Mouse (Mus musculus): ENCODE data around the gene Rhox4a2. TPM values are rescaled to one million over a fixed set of nuclear protein-coding genes. Genes with fewer than 3 reads are reported as not detected.
"Not testable (repeated sequence)": the region's sequence is repeated elsewhere in the genome, so short reads cannot be mapped to it uniquely, and the experiment has no call there.

Gene Rhox4a2
- polyA plus RNA-seq (2015; fragmentation: Nextera tagmentation; extraction: Ambion mirVana): not detected in 2 replicates

GRCm38 (mm10) chrX:37390548-37390947, at the start of gene Rhox4a2:
Gene Rhox4a2 (plus strand): TSS chrX:37390848.
- not testable (repeated sequence) for H3K9me3 ChIP-seq; H3K4me1 ChIP-seq; H3K36me3 ChIP-seq; ATAC-seq (replicated peaks); H3K4me3 ChIP-seq; H3K4me2 ChIP-seq (replicated peaks); H3K27me3 ChIP-seq; H3K27ac ChIP-seq (replicated peaks); H3K9ac ChIP-seq (replicated peaks)
- WGBS: 97% methylated on average over 9 of the region's 16 CpGs

DNA sequence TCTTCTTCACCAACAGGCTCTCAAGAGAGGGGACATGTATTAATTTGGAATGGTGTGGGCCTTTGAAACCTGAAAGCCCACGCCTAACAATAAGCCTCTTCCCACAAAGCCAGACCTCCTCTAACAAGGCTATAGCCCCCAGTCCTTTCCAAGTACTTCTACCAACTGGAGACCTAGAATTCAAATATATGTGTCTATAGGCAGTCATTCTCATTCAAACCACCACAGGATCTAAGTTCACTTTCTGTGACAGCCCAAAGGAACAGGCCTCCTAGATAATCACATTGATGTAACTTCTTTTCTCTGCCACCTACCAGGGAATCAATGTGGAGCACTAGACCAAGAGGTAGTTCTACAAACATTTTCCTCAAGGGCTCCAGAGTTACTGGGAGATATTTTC, 10.9 kb upstream of the Rhox4a2 start, which contains the start of gene Rhox3a2:
Gene Rhox3a2, plus strand, starts transcription at position 301 of the 400 bp plus-strand sequence.
- H3K36me3 ChIP-seq; H3K27ac ChIP-seq (replicated peaks); ATAC-seq (replicated peaks); H3K9me3 ChIP-seq; H3K4me3 ChIP-seq; H3K4me1 ChIP-seq; H3K27me3 ChIP-seq; H3K4me2 ChIP-seq (replicated peaks); H3K9ac ChIP-seq (replicated peaks): not testable (repeated sequence)
- no CpG with 5 or more reads among the region's 1 CpGs for WGBS

- not testable (repeated sequence) for H3K9me3 ChIP-seq; H3K27ac ChIP-seq (replicated peaks); H3K9ac ChIP-seq (replicated peaks); H3K4me1 ChIP-seq; H3K36me3 ChIP-seq; H3K4me2 ChIP-seq (replicated peaks); ATAC-seq (replicated peaks); H3K27me3 ChIP-seq; H3K4me3 ChIP-seq
- no CpG with 5 or more reads among the region's 9 CpGs for WGBS
Measured at GRCm38 (mm10) chrX:37411767-37412166, 21.1 kb downstream of the Rhox4a2 start, which contains the start of gene Rhox2b. Gene Rhox2b (plus strand): TSS chrX:37412067.

DNA sequence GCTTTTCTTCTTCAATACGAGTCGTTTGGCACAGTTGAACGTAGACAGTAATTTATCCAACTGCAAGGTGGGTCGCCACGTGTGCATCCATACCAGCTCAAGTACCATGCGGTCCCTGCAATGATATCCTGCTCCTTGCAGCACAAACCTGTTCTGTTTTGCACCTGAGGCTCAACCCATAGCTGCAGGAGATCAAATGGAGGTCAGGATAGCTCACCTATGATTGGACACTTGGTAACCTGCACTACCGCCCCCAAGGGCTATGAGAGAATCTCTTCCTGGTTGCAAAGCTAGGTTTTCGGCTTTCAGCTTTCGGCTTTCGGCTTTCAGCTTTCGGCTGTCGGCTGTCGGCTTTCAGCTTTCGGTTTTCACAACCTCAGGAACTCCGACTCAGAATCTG, 41.5 kb downstream of the Rhox4a2 start, which contains the start of gene Rhox4b:
Gene Rhox4b, plus strand, starts transcription at position 301 of the 400 bp plus-strand sequence.
- H3K9me3 ChIP-seq: not testable (repeated sequence)

More for the DNA sequence above, 41.5 kb downstream of the Rhox4a2 start, which contains the start of gene Rhox4b:
- 86% methylated on average over 14 of the region's 15 CpGs for WGBS
- not testable (repeated sequence) for H3K4me3 ChIP-seq; H3K36me3 ChIP-seq; H3K27ac ChIP-seq (replicated peaks); H3K27me3 ChIP-seq; H3K4me1 ChIP-seq; H3K4me2 ChIP-seq (replicated peaks); ATAC-seq (replicated peaks); H3K9ac ChIP-seq (replicated peaks)

Other genes with a start within 250 kb of the Rhox4a2 start
- gene Akap14, start 222.0 kb upstream of the Rhox4a2 start, polyA plus RNA-seq (2015; fragmentation: Nextera tagmentation; extraction: Ambion mirVana): 0.20 and 0.22 TPM in 2 replicates
- 449 and 519 TPM in 2 replicates for gene Ndufa1, start 199.7 kb upstream of the Rhox4a2 start, polyA plus RNA-seq (2015; fragmentation: Nextera tagmentation; extraction: Ambion mirVana)
- 14.3 and 15.9 TPM in 2 replicates for gene Rnf113a1, start 199.6 kb upstream of the Rhox4a2 start, polyA plus RNA-seq (2015; fragmentation: Nextera tagmentation; extraction: Ambion mirVana)
- not detected in 2 replicates for gene Gm9, start 179.8 kb upstream of the Rhox4a2 start, polyA plus RNA-seq (2015; fragmentation: Nextera tagmentation; extraction: Ambion mirVana)
- gene Rhox1, start 168.6 kb upstream of the Rhox4a2 start, polyA plus RNA-seq (2015; fragmentation: Nextera tagmentation; extraction: Ambion mirVana): not detected in 2 replicates
- not detected in 2 replicates for gene Rhox2a, start 145.9 kb upstream of the Rhox4a2 start, polyA plus RNA-seq (2015; fragmentation: Nextera tagmentation; extraction: Ambion mirVana)
- not detected in 2 replicates for gene Rhox3a, start 140.9 kb upstream of the Rhox4a2 start, polyA plus RNA-seq (2015; fragmentation: Nextera tagmentation; extraction: Ambion mirVana)
- gene Rhox4a, start 125.5 kb upstream of the Rhox4a2 start, polyA plus RNA-seq (2015; fragmentation: Nextera tagmentation; extraction: Ambion mirVana): not detected in 2 replicates
- gene Rhox3a2, start 10.8 kb upstream of the Rhox4a2 start, polyA plus RNA-seq (2015; fragmentation: Nextera tagmentation; extraction: Ambion mirVana): not detected in 2 replicates
- not detected in 2 replicates for gene Rhox2b, start 21.2 kb downstream of the Rhox4a2 start, polyA plus RNA-seq (2015; fragmentation: Nextera tagmentation; extraction: Ambion mirVana)
- not detected in 2 replicates for gene Rhox4b, start 41.6 kb downstream of the Rhox4a2 start, polyA plus RNA-seq (2015; fragmentation: Nextera tagmentation; extraction: Ambion mirVana)
- not detected in 2 replicates for gene Rhox2c, start 62.8 kb downstream of the Rhox4a2 start, polyA plus RNA-seq (2015; fragmentation: Nextera tagmentation; extraction: Ambion mirVana)
- gene Rhox3c, start 67.7 kb downstream of the Rhox4a2 start, polyA plus RNA-seq (2015; fragmentation: Nextera tagmentation; extraction: Ambion mirVana): not detected in 2 replicates
- gene Rhox4c, start 89.5 kb downstream of the Rhox4a2 start, polyA plus RNA-seq (2015; fragmentation: Nextera tagmentation; extraction: Ambion mirVana): not detected in 2 replicates
- not detected in 2 replicates for gene Rhox2d, start 102.6 kb downstream of the Rhox4a2 start, polyA plus RNA-seq (2015; fragmentation: Nextera tagmentation; extraction: Ambion mirVana)
- gene Rhox4d, start 123.5 kb downstream of the Rhox4a2 start, polyA plus RNA-seq (2015; fragmentation: Nextera tagmentation; extraction: Ambion mirVana): not detected in 2 replicates
- gene Rhox2e, start 139.6 kb downstream of the Rhox4a2 start, polyA plus RNA-seq (2015; fragmentation: Nextera tagmentation; extraction: Ambion mirVana): not detected in 2 replicates
- gene Rhox3e, start 151.2 kb downstream of the Rhox4a2 start, polyA plus RNA-seq (2015; fragmentation: Nextera tagmentation; extraction: Ambion mirVana): not detected in 2 replicates
- not detected in 2 replicates for gene Rhox4e, start 166.6 kb downstream of the Rhox4a2 start, polyA plus RNA-seq (2015; fragmentation: Nextera tagmentation; extraction: Ambion mirVana)
- not detected in 2 replicates for gene Rhox2f, start 180.6 kb downstream of the Rhox4a2 start, polyA plus RNA-seq (2015; fragmentation: Nextera tagmentation; extraction: Ambion mirVana)
- not detected in 2 replicates for gene Rhox3f, start 190.1 kb downstream of the Rhox4a2 start, polyA plus RNA-seq (2015; fragmentation: Nextera tagmentation; extraction: Ambion mirVana)
- gene Rhox4f, start 216.9 kb downstream of the Rhox4a2 start, polyA plus RNA-seq (2015; fragmentation: Nextera tagmentation; extraction: Ambion mirVana): not detected in 2 replicates
- gene Rhox3g, start 237.8 kb downstream of the Rhox4a2 start, polyA plus RNA-seq (2015; fragmentation: Nextera tagmentation; extraction: Ambion mirVana): not detected in 2 replicates

Measured in forebrain, embryonic 15.5 days (tissue).